Mouse (Mus musculus): ENCODE data around the gene Map4k4.

Gene Map4k4

DNA sequence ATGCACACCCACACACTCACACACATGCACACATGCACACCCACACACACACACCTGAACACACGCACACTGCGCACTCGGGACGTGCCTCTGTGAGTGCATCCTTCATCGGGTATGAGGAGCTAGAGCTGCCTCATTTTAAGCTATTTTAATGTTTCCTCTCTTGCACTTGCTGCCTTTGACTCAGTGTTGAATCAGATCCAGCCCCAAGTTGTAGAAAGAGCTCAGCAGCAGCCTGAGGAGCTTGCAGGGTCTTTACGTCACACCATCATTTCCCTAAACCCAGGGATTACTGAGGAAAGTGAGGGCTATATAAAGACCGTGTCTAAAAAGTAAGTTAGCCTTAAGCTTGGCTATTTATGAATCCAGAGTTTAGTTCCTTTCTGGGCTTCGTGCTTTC is 62.1 kb downstream of the Map4k4 start:
- no peak for DNase-seq (ENCODE audit: low spot score in 2 of 2)

DNA sequence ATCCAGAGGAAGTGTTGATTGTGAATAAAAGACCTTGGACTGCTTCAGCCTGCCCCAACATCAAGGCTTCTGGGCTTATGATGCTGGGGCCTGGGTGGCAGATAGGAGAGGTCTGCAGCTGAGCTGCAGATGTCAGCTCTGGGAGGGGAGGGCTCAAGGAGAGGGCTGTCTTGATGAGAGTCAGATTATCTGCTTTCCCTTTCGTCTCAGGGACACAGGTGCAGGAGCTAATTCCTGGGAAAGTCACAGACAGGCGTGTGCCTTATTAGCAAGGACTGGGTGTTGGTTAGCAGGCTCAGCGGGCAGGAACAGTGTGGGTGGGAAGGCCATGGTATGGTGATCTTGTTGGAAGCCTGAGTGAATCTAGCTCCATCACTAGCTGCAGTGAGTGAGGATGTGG is 63.1 kb downstream of the Map4k4 start:
- DNase-seq (ENCODE audit: low spot score in 2 of 2), result no peak

DNA sequence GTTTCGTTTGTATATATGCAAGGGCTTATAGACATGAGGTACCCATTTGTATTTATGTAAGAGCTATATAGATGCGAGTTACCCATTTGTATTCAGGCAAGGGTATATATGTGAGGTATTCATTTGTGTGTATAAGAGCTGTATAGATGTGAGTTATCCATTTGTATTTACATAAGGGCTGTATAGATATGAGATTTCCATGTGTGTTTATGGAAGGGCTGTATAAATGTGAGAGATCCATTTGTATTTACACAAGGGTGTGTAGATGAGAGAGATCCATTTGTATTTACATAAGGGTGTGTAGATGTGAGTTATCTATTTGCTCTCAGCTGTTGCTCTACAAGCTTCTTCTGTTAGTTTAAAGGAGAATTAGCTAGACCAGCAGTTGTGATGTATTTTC is 63.7 kb downstream of the Map4k4 start:
- DNase-seq (ENCODE audit: low spot score in 2 of 2), result no peak

DNA sequence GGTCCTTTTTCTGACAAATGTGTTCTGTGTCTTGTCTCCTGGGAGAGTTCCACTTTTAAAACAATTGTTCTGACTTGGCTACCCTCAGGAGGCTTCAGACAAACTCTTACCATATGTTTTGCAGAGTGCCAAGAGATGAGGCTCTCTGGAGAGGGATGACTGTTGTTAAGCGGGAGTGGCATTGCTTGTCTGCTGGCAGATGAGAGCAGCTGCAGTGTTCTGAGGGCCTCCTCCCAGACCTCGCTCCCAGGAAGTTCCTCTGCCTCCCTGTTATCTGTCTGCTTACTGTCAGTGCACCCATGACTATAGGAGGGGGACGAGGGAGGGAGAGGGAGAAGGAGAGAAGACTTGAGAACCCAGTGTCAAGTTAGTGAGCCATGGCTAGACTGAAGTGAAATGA is 64.7 kb downstream of the Map4k4 start:
- no peak for DNase-seq (ENCODE audit: low spot score in 2 of 2)

- DNase-seq (ENCODE audit: low spot score in 2 of 2), result no peak
Observed at GRCm38 (mm10) chr1:39968999-39969398, 68.3 kb downstream of the Map4k4 start.

DNA sequence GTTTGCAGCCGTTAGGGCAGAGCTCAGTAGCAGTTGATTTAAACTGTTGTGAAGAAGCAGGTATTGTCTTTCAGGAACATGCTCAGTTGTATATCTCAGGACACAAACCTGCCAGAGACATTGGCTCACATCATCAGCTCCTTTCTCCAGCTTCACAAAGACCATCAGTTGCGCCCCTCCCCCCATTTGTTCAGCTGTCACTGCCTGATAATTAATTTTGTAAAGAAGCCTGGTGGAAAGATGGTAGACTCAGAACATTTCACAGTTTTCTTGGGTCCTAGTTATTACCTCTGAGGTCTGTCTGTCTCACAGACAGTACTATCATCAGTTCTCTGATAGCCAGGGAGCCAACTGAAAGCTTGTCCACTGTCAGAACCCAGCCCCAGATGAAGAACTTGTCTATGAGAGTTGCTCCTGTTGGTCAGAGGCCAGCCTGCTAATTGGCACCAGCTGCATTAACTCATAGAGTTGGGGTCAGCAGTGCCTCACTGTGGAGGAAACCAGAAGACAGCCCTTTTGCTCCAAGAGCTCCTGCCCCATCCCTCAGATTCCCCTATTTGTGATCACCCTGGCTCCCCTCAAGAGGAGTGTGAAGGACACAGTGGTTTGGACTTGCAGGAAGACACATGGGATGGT is 69.2 kb downstream of the Map4k4 start:
- DNase-seq (ENCODE audit: low spot score in 2 of 2), result no peak

DNA sequence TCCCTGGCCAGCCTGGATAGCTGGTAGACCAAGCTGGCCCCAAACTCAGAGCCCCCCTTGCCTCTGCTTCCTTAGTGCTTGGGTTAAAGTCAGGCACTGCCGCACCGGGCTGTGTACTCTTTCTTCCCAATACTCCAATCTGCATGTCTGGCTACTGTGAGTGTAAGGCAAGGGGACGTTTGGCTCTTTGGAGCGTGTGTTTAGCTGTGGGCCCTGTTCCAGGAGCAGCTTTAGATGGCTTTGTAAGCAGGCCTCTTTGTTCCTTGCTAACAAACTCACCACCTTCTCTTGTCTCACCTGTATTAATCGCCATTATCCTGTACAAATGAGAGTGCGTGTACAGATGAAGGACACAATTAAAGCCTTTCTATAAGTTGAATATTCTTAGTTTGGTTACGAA is 71.7 kb downstream of the Map4k4 start:
- no peak for DNase-seq (ENCODE audit: low spot score in 2 of 2)

- DNase-seq (ENCODE audit: low spot score in 2 of 2), result no peak
Observed at GRCm38 (mm10) chr1:39973911-39974310, 73.2 kb downstream of the Map4k4 start.

DNA sequence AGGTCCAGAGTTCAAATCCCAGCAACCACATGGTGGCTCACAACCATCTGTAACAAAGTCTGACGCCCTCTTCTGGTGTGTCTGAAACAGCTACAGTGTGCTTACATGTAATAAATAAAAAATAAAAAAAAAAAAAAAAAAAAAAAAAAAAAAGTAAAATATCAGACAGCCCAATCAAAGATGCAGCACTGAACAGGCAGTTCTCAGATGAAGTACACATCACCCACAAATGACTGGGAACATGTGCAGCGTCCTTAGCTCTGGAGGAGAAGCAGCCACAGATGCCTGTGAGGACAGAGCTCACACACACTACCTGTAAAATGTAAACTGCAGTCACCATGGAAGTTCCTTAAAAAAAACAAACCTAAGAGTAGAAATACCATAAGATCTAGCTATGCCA is 74.3 kb downstream of the Map4k4 start:
- DNase-seq (ENCODE audit: low spot score in 2 of 2), result no peak

GRCm38 (mm10) chr1:39976107-39976506 is 75.4 kb downstream of the Map4k4 start:
- no peak for DNase-seq (ENCODE audit: low spot score in 2 of 2)

- DNase-seq (ENCODE audit: low spot score in 2 of 2), result no peak
Observed at GRCm38 (mm10) chr1:39976847-39977744, 76.4 kb downstream of the Map4k4 start.

GRCm38 (mm10) chr1:39978781-39979486 is 78.2 kb downstream of the Map4k4 start:
- no peak for DNase-seq (ENCODE audit: low spot score in 2 of 2)

GRCm38 (mm10) chr1:39980314-39981290 is 79.9 kb downstream of the Map4k4 start:
- DNase-seq (ENCODE audit: low spot score in 2 of 2), result no peak

GRCm38 (mm10) chr1:39981970-39982369 is 81.3 kb downstream of the Map4k4 start:
- no peak for DNase-seq (ENCODE audit: low spot score in 2 of 2)

DNA sequence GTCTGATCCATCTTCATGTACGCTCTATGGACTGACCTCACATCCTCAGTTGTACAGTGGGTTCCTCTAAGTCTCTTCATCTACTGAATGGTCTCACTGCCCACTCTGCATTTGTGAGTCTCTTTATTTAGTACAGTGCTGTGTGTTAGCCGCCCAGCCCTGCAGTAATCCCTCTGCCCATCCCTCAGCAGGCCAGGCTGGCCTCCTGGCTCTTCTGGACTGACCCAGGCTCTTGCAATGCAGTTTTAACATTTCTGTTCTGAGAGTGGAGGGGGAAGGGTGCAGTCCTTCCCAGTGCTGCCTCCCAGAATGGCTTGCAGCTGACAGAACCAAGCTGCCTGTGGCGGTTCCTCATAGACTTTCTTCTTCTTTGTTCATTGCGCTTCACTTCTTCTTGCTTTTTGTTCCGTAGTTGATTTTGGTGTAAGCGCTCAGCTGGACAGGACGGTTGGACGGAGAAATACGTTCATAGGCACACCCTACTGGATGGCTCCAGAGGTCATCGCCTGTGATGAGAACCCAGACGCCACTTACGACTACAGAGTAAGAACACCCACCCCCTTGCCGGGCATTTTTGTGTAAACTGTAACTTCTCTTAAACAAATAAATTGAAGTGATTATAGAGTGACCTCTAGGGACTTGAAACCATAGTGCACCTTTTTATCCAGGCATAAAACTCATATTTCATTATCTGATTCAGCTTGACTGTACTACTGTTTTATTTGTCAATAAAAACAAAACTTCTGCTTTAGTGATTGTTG is 82.2 kb downstream of the Map4k4 start:
- DNase-seq (ENCODE audit: low spot score in 2 of 2), result no peak

DNA sequence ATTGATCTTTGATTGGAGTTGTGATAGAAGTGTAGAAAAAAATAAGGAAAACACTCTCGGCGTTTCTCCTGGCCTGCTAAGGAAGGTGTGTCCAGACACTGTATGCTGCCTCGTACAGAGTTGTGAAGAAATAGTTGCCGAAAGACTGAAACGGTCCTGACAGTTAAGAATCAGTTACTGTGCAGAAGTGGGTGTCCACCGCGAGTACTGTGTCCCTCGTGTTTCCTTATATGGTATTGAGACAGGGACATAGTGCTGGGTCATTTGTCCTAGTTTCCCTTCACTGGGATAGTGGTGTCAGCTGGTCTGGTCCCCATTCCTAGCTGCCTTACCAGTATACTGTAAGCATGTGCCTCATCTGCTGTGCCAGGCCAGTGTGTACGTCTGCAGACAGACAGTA is 83.6 kb downstream of the Map4k4 start:
- no peak for DNase-seq (ENCODE audit: low spot score in 2 of 2)

- no peak for DNase-seq (ENCODE audit: low spot score in 2 of 2)
Observed at GRCm38 (mm10) chr1:39986820-39987219, 86.1 kb downstream of the Map4k4 start.

DNA sequence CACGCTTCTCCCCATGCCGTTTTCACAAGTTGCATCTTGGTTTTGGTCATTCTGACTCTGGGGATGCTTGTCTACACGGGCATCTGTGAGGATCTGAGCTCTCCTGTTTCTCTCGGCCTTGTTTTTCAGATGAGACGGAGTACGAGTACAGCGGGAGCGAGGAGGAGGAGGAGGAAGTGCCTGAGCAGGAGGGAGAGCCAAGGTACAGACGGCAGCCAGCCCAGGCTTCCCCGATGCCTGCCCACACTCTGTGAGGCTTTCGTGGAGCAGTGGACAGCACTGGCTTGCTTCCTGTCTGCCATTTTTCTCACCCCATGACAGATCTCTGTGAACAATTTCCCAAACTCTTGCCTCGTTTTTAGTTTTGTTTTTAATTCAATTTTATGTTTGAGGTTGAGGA is 88.1 kb downstream of the Map4k4 start:
- peak in 1 of 2 experiments; percentile 56 for DNase-seq (ENCODE audit: low spot score in 2 of 2)

DNA sequence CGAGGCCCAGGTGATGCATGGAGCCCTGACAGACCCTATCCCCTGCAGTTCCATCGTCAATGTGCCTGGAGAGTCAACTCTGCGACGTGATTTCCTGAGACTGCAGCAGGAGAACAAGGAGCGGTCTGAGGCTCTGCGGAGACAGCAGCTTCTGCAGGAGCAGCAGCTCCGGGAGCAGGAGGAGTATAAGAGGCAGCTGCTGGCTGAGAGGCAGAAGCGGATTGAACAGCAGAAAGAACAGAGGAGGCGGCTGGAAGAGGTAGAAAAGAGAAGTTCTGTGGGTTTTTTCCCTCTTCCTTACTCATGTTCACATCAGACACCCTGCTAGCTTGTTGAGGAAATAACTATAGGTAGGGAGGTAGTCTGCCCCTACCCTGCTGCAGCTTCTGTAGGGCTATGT is 89.3 kb downstream of the Map4k4 start:
- DNase-seq (ENCODE audit: low spot score in 2 of 2), result peak; percentile 32 to 43

DNA sequence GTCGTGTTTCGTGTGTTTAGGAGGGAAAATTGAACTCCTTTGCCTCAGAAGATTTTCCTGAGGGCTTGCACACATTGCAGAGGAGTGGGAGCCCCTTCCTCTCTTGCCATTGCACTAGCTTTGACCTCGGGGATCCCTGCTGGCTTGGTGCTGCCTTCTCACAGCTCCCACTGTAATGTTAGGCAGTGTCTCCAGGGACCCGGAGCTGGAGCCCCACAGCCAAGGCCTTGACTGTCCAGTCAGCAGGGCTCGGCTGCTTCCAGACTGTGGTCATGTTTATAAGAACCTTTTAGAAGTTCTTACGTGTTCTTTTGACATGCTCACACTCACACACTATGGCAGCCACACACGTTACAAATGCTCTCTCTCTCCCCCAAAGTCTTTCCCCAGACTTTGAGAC is 93.2 kb downstream of the Map4k4 start:
- no peak for DNase-seq (ENCODE audit: low spot score in 2 of 2)

GRCm38 (mm10) chr1:39995593-39995992 is 94.9 kb downstream of the Map4k4 start:
- no peak for DNase-seq (ENCODE audit: low spot score in 2 of 2)
